Mouse (Mus musculus) stomach, embryonic 16.5 days (tissue): ENCODE data around the gene Sh3gl1. TPM values are rescaled to one million over a fixed set of nuclear protein-coding genes. Genes with fewer than 3 reads are reported as not detected.
A peak's percentile ranks its signal among the peaks of the same experiment; 100 is the strongest.

Source experiments
- ATAC-seq: fragments of 200-750 bp; cut with Nextera tagmentation; 2 replicates; pipeline ENCODE4 v1.8.0; 2017; ENCODE audit warnings: moderate number of reproducible peaks, moderate TSS enrichment; ENCODE audit not compliant: insufficient read depth, low FRiP score
- H3K27ac ChIP-seq: fragments of 300-500 bp; sonication (generic); 2 replicates; pipeline ENCODE4 v1.5.1; 2014; ENCODE audit warnings: low read length
- H3K27me3 ChIP-seq: fragments of 300-500 bp; sonication (generic); 2 replicates; pipeline ENCODE4 v1.6.1; 2014; ENCODE audit warnings: low read length, control low read depth, mixed read lengths; ENCODE audit not compliant: control insufficient read depth, insufficient read depth
- H3K36me3 ChIP-seq: fragments of 300-500 bp; sonication (generic); 2 replicates; pipeline ENCODE4 v1.6.1; 2014; ENCODE audit warnings: low read length; ENCODE audit not compliant: control insufficient read depth, insufficient read depth
- H3K4me1 ChIP-seq: fragments of 300-500 bp; sonication (generic); 2 replicates; pipeline ENCODE4 v1.6.1; 2014; ENCODE audit warnings: low read length, control low read depth, mixed read lengths; ENCODE audit not compliant: control insufficient read depth, insufficient read depth
- H3K4me2 ChIP-seq: fragments of 300-500 bp; sonication (generic); 2 replicates; pipeline ENCODE4 v1.6.1; 2014; ENCODE audit warnings: low read depth, low read length, mixed read lengths
- H3K4me3 ChIP-seq: fragments of 300-500 bp; sonication (generic); replicated peaks from 2 replicates; pipeline ENCODE4 v1.5.1; 2014; ENCODE audit warnings: mild to moderate bottlenecking, low read length
- H3K9ac ChIP-seq: fragments of 300-500 bp; sonication (generic); 2 replicates; pipeline ENCODE4 v1.6.1; 2014; ENCODE audit warnings: low read length
- H3K9me3 ChIP-seq: fragments of 300-500 bp; sonication (generic); replicated peaks from 2 replicates; pipeline ENCODE4 v1.6.1; 2016; ENCODE audit warnings: low read length, control low read depth; ENCODE audit not compliant: control insufficient read depth
- WGBS: fragments of 180-500 bp; shearing (Covaris S2); extraction: QIAGEN DNeasy Blood & Tissue Kit; methylation state at CpG from one replicate; pipeline ENCODE4 v1.1.7; 2014; 5-methylcytosine and 5-hydroxymethylcytosine counted together
- polyA plus RNA-seq: library from polyadenylated mRNA; unstranded; fragments of >200 nt; fragmentation: Nextera tagmentation; extraction: Ambion mirVana; gene quantifications from 2 replicates; pipeline ENCODE4 v1.2.1, GENCODE M21; 2015

The Sh3gl1 gene
- polyA plus RNA-seq, 1 experiment from 2014 or later = 145 TPM

DNA sequence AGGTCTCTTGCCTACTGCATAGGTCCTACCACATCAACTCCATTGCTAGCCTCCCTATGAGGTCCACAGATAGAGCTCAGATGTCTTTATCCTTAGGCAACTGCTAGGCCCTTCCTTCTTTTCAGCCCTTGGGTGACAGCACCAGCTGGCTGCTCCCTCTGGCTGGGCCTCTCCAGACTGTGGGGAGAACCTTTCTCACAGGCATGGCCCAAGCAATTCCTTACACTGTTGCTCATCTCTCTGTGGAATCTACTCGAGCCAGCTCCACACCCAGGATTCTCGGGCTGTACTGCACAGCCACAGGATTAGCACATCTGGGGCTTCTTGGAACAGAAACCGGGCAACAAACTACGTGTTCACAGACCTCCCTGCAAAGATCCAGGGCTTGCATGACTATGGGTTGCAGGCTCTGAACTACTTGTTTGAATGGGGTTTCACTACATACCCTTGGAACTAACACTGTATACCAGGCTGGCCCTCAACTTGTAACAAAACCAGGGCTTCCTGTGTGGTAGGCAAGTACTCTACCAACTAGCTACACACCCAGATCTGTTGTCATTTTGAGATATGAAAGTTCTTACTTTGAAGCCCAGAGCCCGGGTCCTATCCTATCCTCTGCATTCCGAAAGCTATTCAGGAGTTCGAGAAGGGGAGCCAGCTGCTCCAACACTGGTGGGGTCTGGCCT lies 2.3 kb downstream of the Sh3gl1 start:
- peak overlapping the region; percentile 95 for H3K9ac ChIP-seq
- no peaks in the 10 kb centered on the region for H3K27me3 ChIP-seq
- no peaks in the 10 kb centered on the region for H3K36me3 ChIP-seq
- peak overlapping the region; percentile 87; the same call in 1 of the 2 replicates for H3K4me3 ChIP-seq
- WGBS = 79% methylated on average over 7 of the region's 7 CpGs
- H3K9me3 ChIP-seq = no peaks in the 10 kb centered on the region
- no peak for ATAC-seq
- H3K4me2 ChIP-seq = peak overlapping the region; percentile 68; the same call in 1 of the 2 replicates
- H3K27ac ChIP-seq = peak overlapping the region; percentile 34; the same call in 1 of the 2 replicates
- peaks cover 36% of the 10 kb centered on the region for H3K4me1 ChIP-seq

DNA sequence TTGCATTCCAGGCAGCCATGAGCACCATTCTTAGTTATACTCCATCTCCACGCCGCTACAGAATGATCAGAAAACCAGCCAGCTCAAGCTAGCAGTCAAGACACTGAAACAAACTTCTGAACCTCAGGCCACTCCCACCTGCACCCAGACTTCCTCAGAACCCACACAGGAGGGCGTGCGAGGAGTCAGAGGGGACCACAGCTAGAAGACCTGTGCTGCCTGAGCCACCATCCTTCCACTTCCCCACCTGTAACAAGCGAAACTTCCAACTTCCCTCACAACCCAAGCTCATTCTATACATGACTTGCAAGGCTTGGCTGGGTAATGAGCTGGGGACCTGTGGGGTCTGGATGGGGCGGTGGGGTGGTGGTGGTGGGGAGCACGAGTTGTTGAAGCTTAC lies 3.6 kb downstream of the Sh3gl1 start:
- Histone ChIP-seq H3K27me3 (no peaks in the 10 kb centered on the region), H3K27ac (no peak overlapping the region), H3K4me1 (peaks cover 36% of the 10 kb centered on the region), H3K4me2 (no peak overlapping the region), H3K4me3 (no peak overlapping the region), H3K9me3 (no peaks in the 10 kb centered on the region), H3K36me3 (no peaks in the 10 kb centered on the region), H3K9ac (peak overlapping the region; percentile 54)
- 71% methylated on average over 7 of the region's 7 CpGs for WGBS
- ATAC-seq = no peak

DNA sequence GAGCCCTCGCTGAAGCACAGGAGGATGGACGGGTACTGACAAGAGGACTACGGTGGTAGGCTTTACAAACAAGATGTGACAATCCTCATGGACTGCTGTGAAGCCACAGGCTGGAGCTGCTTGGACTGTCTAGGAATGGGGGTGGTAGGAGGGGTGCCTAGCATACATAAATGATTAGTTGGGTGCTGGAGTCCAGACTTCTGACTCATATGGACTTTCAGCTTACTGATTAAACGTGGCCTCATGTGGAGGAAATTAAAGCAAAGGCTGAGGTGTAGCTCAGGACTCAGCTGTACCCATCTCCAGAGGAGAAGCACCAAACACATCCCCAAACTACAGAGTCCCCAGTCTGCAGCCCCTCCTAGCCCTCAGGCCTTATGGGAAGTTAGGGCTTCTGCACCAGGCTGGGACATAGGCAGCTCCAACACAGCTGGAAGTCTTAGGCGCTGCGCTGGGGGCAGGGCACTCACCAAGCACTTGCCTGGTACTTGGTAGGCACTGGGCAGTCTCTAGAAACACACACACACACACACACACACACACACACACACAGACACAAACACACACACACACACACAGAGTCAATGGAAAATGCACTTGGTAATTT lies 4.2 kb downstream of the Sh3gl1 start:
- Histone ChIP-seq H3K4me1 (peaks cover 36% of the 10 kb centered on the region), H3K36me3 (no peaks in the 10 kb centered on the region), H3K27me3 (no peaks in the 10 kb centered on the region), H3K27ac (peak overlapping the region; percentile 66), H3K4me3 (no peak overlapping the region), H3K9me3 (no peaks in the 10 kb centered on the region), H3K4me2 (no peak overlapping the region), H3K9ac (peak overlapping the region; percentile 36; the same call in 1 of the 2 replicates)
- peak; percentile 20; the same call in 1 of the 2 replicates for ATAC-seq
- WGBS = 70% methylated on average over 6 of the region's 6 CpGs

- 88% methylated on average over 7 of the region's 7 CpGs for WGBS
- no peak overlapping the region for H3K9ac ChIP-seq
- no peaks in the 10 kb centered on the region for H3K9me3 ChIP-seq
- no peak overlapping the region for H3K4me3 ChIP-seq
- ATAC-seq = no peak
- H3K4me2 ChIP-seq = no peak overlapping the region
- H3K36me3 ChIP-seq = no peaks in the 10 kb centered on the region
- no peaks in the 10 kb centered on the region for H3K27me3 ChIP-seq
- 0 out of 2 replicates have a peak overlapping the region, but pooled peaks have one; percentile 27 for H3K27ac ChIP-seq
- H3K4me1 ChIP-seq = peaks cover 36% of the 10 kb centered on the region
Measured at GRCm38 (mm10) chr17:56031431-56031830, 5.0 kb downstream of the Sh3gl1 start.

GRCm38 (mm10) chr17:56030919-56031318 lies 5.5 kb downstream of the Sh3gl1 start:
- Histone ChIP-seq H3K4me2 (no peak overlapping the region), H3K27ac (0 out of 2 replicates have a peak overlapping the region, but pooled peaks have one; percentile 27), H3K9ac (no peak overlapping the region), H3K36me3 (no peaks in the 10 kb centered on the region), H3K4me1 (peaks cover 36% of the 10 kb centered on the region), H3K27me3 (no peaks in the 10 kb centered on the region), H3K4me3 (no peak overlapping the region), H3K9me3 (no peaks in the 10 kb centered on the region)
- ATAC-seq = no peak
- WGBS = 42% methylated on average over 5 of the region's 5 CpGs

GRCm38 (mm10) chr17:56030238-56030870 lies 6.1 kb downstream of the Sh3gl1 start:
- Histone ChIP-seq H3K4me1 (peaks cover 34% of the 10 kb centered on the region), H3K27me3 (no peaks in the 10 kb centered on the region), H3K4me3 (no peak overlapping the region), H3K4me2 (no peak overlapping the region), H3K9me3 (no peaks in the 10 kb centered on the region), H3K36me3 (no peaks in the 10 kb centered on the region), H3K27ac (no peak overlapping the region), H3K9ac (no peak overlapping the region)
- WGBS = 87% methylated on average over 9 of the region's 9 CpGs
- no peak for ATAC-seq

DNA sequence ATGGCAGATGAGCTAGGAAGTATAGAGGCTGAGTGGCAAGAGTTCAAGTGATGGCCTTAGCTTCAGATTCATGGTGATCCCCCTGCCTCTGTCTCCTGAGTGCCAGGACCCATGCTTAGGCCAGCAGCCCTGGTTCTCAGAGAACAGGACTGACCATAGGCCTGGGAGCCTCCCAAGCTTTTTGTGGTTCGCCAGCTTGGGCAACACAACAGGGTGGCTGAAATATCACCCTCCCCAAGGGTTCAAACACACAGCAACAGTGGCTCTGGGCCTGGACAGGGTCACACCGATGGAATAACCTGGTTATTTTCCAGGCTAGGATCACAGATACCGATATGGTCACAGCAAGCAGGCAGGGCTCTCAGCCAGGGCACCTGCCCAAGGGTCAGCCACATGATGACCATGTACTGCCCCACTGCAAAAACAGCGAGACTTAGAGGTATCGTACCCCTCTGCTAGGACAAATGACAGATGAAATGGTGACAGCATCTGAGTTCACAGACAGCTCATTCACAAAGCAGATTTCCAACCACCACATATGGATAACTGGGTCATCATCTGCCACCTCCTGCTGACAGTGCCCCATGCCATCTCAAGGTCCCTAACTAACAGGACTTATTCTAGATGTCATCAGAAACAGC lies 8.5 kb downstream of the Sh3gl1 start:
- 94% methylated on average over 5 of the region's 5 CpGs for WGBS
- Histone ChIP-seq H3K9me3 (no peaks in the 10 kb centered on the region), H3K4me2 (no peak overlapping the region), H3K4me1 (peaks cover 17% of the 10 kb centered on the region), H3K9ac (peak overlapping the region; percentile 1; the same call in 1 of the 2 replicates), H3K27ac (no peak overlapping the region), H3K36me3 (no peaks in the 10 kb centered on the region), H3K4me3 (no peak overlapping the region), H3K27me3 (no peaks in the 10 kb centered on the region)
- ATAC-seq = no peak

GRCm38 (mm10) chr17:56026881-56027280 lies 9.6 kb downstream of the Sh3gl1 start:
- peaks cover 8% of the 10 kb centered on the region for H3K4me1 ChIP-seq
- no peak overlapping the region for H3K4me2 ChIP-seq
- ATAC-seq = no peak
- H3K9ac ChIP-seq = no peak overlapping the region
- WGBS = 79% methylated on average over 1 of the region's 1 CpGs
- H3K9me3 ChIP-seq = no peaks in the 10 kb centered on the region
- no peaks in the 10 kb centered on the region for H3K27me3 ChIP-seq
- H3K27ac ChIP-seq = no peak overlapping the region
- H3K4me3 ChIP-seq = no peak overlapping the region
- no peaks in the 10 kb centered on the region; the same call in 1 of the 2 replicates for H3K36me3 ChIP-seq
